Mouse (Mus musculus) embryonic fibroblast, embryonic 13.5 days (primary cell): Measurements from ENCODE around the gene Tln2.

ENCODE experiments used
- CTCF ChIP-seq: IDR thresholded peaks from 2 replicates; pipeline ENCODE4 v1.5.1; 2011; ENCODE audit warnings: mild to moderate bottlenecking, control low read depth, low read length, moderate library complexity, borderline replicate concordance; ENCODE audit not compliant: insufficient read depth
- POLR2A ChIP-seq: IDR thresholded peaks from 2 replicates; pipeline ENCODE4 v1.6.1; 2011; ENCODE audit warnings: low read depth, mild to moderate bottlenecking, control low read depth, low read length, moderate library complexity

GRCm38 (mm10) chr9:67399563-67399962, 159.9 kb downstream of the Tln2 start:
- TF ChIP-seq CTCF (no peak), POLR2A (no peak)
